Mouse (Mus musculus): Measurements from ENCODE around the gene Olfr224.

- TF ChIP-seq ZC3H11A (IDR thresholded peaks at IDR 0.05; ENCODE audit: borderline replicate concordance, low read depth, low read length) (no peak), CHD2 (IDR thresholded peaks at IDR 0.05; ENCODE audit: low read depth, low read length) (no peak), HCFC1 (IDR thresholded peaks at IDR 0.05; ENCODE audit: borderline replicate concordance, insufficient read depth, low read length) (no peak)
Measured at GRCm38 (mm10) chr11:58606177-58606919, 36.0 kb upstream of the Olfr224 start.
